ENCODE assay signal across 31 mouse cellular contexts in the genomic region with DNA sequence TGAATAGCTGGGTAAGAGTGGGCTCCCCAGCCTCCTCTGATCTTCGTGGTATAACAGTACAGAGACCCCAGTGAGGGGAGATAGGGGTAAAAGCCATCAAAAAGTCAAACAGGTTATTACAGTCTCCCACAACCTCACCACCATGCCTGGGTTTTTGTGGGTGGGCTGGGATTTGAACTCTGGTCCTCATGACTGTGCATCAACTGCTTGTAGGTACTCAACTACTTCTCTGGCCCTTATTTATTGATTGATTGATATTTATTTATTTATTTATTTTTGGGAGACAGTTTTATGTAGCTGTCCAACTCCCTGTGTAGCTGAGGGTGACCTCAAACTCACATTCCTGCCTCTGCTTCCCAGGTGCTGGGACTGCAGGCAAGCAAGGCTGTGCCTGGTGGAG.
"Had no signal": no experiment of that assay in that cellular context is flagged by ENCODE, and none has a peak within 500 bp of the region (broad histone marks: within the 10 kb centered on the region; RNA-seq: fewer than 3 reads in every experiment).

No protein-coding gene starts in this region.

- DNase-seq: left cerebral cortex, postnatal 4 days; liver; liver, embryonic 13.5 days; liver, postnatal 0 days; lung, adult 18-20 months; lung, adult 2 months; lung, embryonic 14.5 days; lung, postnatal 10 days; lung, postnatal 14 days; lung, postnatal 36 days; lung, postnatal 4 days; midbrain, embryonic 14.5 days had no signal

- ATAC-seq: liver, embryonic 12.5 days; liver, postnatal 0 days; lung, postnatal 0 days; midbrain, embryonic 13.5 days; midbrain, embryonic 16.5 days had no signal

- H3K27ac ChIP-seq: left cerebral cortex, adult 2 months; limb, embryonic 10.5 days; limb, embryonic 12.5 days; limb, embryonic 13.5 days; limb, embryonic 15.5 days; liver, embryonic 12.5 days; liver, embryonic 13.5 days; liver, embryonic 14.5 days; liver, embryonic 15.5 days; lung, embryonic 15.5 days; macrophage; midbrain, embryonic 10.5 days; midbrain, embryonic 12.5 days; midbrain, embryonic 13.5 days; neural tube, embryonic 12.5 days had no signal

- H3K9ac ChIP-seq: limb, embryonic 12.5 days; limb, embryonic 13.5 days; limb, embryonic 15.5 days; liver, embryonic 12.5 days; liver, embryonic 13.5 days; liver, embryonic 14.5 days; liver, embryonic 15.5 days; liver, postnatal 0 days; lung, embryonic 14.5 days; lung, embryonic 15.5 days; midbrain, embryonic 12.5 days; midbrain, embryonic 13.5 days; neural tube, embryonic 12.5 days had no signal

- H3K36me3 ChIP-seq: limb, embryonic 10.5 days; limb, embryonic 12.5 days; limb, embryonic 13.5 days; limb, embryonic 15.5 days; liver, embryonic 12.5 days; liver, embryonic 13.5 days; liver, embryonic 15.5 days; lung, embryonic 15.5 days; midbrain, embryonic 10.5 days; midbrain, embryonic 12.5 days; midbrain, embryonic 13.5 days; neural tube, embryonic 12.5 days had no signal

- H3K9me3 ChIP-seq: limb, embryonic 10.5 days; limb, embryonic 12.5 days; limb, embryonic 13.5 days; limb, embryonic 15.5 days; liver, embryonic 15.5 days; lung, embryonic 15.5 days; midbrain, embryonic 12.5 days; midbrain, embryonic 13.5 days; neural tube, embryonic 12.5 days had no signal

- H3K27me3 ChIP-seq: limb, embryonic 13.5 days; liver, embryonic 13.5 days; lung, embryonic 15.5 days; midbrain, embryonic 13.5 days; neural tube, embryonic 12.5 days had no signal

- H3K4me3 ChIP-seq: left cerebral cortex, adult 2 months; limb, embryonic 10.5 days; limb, embryonic 12.5 days; limb, embryonic 13.5 days; limb, embryonic 15.5 days; liver, embryonic 12.5 days; liver, embryonic 13.5 days; liver, embryonic 15.5 days; lung, embryonic 15.5 days; megakaryocyte, embryonic 14.5 days; midbrain, embryonic 10.5 days; midbrain, embryonic 12.5 days; midbrain, embryonic 13.5 days; myocyte; neural tube, embryonic 12.5 days had no signal

- H3K4me2 ChIP-seq: limb, embryonic 12.5 days; limb, embryonic 13.5 days; limb, embryonic 15.5 days; liver, embryonic 11.5 days; liver, embryonic 12.5 days; liver, embryonic 13.5 days; liver, embryonic 15.5 days; lung, embryonic 14.5 days; lung, embryonic 15.5 days; midbrain, embryonic 12.5 days; midbrain, embryonic 13.5 days; neural tube, embryonic 12.5 days had no signal

- H3K4me1 ChIP-seq: limb, embryonic 10.5 days; limb, embryonic 12.5 days; limb, embryonic 13.5 days; limb, embryonic 15.5 days; liver, embryonic 13.5 days; liver, embryonic 15.5 days; lung, embryonic 15.5 days; megakaryocyte, embryonic 14.5 days; midbrain, embryonic 10.5 days; midbrain, embryonic 12.5 days; midbrain, embryonic 13.5 days; neural tube, embryonic 12.5 days had no signal
